Mouse (Mus musculus): Measurements from ENCODE around the gene Tekt3. TPM values are rescaled to one million over a fixed set of nuclear protein-coding genes. Genes with fewer than 3 reads are reported as not detected.

The Tekt3 gene
- polyA plus RNA-seq, 1 experiment = not detected

DNA sequence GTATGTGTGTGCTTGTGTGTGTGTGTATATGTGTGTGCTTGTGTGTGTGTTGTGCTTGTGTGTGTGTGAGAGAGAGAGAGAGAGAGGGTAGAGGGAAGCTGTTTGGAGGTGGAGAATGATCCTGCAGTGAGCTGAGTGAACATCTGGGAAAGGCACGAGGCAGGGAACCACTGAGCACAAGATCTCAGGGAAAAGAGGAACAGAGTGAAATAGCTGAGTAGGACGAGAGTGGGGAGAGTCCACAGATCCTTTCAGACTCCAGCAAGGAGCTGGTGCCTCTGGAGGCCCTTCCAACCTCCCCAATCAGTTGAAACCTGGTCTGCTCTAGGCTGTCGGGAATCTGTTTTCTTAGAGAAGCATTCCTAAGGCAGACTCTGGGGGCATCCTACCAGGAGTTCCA lies 77.3 kb downstream of the Tekt3 start:
- Histone ChIP-seq H3K36me3 (ENCODE audit: control insufficient read depth, insufficient read depth, low read length) (no peaks in the 10 kb centered on the region), H3K27ac (ENCODE audit: insufficient read depth, low read length) (no peak overlapping the region)
- no peak for TF ChIP-seq POLR2A (IDR thresholded peaks at IDR 0.05; ENCODE audit: low read depth, low read length)
- TF ChIP-seq CTCF (IDR thresholded peaks at IDR 0.05; ENCODE audit: extremely low read depth, insufficient read depth, insufficient read length, insufficient replicate concordance) = no peak

DNA sequence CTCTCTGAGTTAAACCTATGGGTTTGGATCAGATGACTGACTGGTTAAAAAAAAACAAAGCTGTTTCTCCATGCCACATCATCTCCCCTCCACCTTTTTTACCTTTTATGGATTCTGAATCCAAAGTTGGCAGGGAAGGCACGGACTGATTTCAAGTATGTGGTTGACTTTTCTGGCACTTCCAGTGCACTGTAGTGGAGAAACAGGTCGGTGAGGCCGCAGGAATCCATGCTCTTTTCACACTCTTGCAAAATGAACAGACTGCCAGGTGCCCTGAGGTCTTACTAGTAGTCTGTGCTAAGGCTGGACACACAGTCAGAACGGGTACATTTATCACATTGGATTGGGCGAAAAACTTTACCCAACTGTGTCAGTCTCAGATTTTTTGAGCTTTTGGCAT lies 80.9 kb downstream of the Tekt3 start:
- Histone ChIP-seq H3K4me3 (ENCODE audit: extremely low read depth, insufficient read depth, insufficient read length) (no peak overlapping the region), H3K36me3 (ENCODE audit: control insufficient read depth, insufficient read depth, low read length) (no peaks in the 10 kb centered on the region), H3K27ac (ENCODE audit: insufficient read depth, low read length) (no peak overlapping the region), H3K4me1 (ENCODE audit: control insufficient read depth, insufficient read depth, insufficient read length) (no peaks in the 10 kb centered on the region; the same call in 1 of the 2 replicates), H3K27me3 (ENCODE audit: control insufficient read depth, insufficient read depth, low read length) (no peaks in the 10 kb centered on the region)
- TF ChIP-seq CTCF (IDR thresholded peaks at IDR 0.05; ENCODE audit: extremely low read depth, insufficient read depth, insufficient read length, insufficient replicate concordance) (no peak), POLR2A (IDR thresholded peaks at IDR 0.05; ENCODE audit: low read depth, low read length) (no peak)
- WGBS = 87% methylated on average over 5 of the region's 5 CpGs
- no peak for DNase-seq (ENCODE audit: low read depth in 1 of 2, low spot score in 2 of 2)

More for the DNA sequence above, 77.3 kb downstream of the Tekt3 start:
- Histone ChIP-seq H3K4me3 (ENCODE audit: extremely low read depth, insufficient read depth, insufficient read length) (no peak overlapping the region), H3K27me3 (ENCODE audit: control insufficient read depth, insufficient read depth, low read length) (no peaks in the 10 kb centered on the region), H3K4me1 (ENCODE audit: control insufficient read depth, insufficient read depth, insufficient read length) (no peaks in the 10 kb centered on the region)
- 40% methylated on average over 3 of the region's 3 CpGs for WGBS
- no peak for DNase-seq (ENCODE audit: low read depth in 1 of 2, low spot score in 2 of 2)

DNA sequence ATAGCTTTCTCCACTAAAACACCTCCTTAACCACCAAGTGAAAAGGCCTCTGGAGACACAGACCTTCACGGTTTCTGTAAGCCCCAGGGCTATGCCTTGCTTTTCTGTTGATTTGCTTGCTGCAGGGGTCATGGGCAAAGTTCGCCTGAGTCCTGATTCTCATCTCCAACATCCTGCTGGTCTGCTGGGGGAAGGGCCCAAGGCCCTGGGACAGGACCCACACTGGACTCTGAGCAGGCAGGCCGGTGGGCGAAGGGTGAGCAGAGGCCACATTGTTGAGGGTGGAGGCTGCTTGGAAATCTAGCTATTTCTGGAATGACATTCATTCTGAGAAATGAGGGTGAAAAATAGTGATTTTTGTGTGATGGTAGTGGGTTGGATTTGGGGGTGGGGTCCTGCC lies 81.4 kb downstream of the Tekt3 start:
- TF ChIP-seq CTCF (IDR thresholded peaks at IDR 0.05; ENCODE audit: extremely low read depth, insufficient read depth, insufficient read length, insufficient replicate concordance) (no peak), POLR2A (IDR thresholded peaks at IDR 0.05; ENCODE audit: low read depth, low read length) (no peak)
- H3K4me1 ChIP-seq (ENCODE audit: control insufficient read depth, insufficient read depth, insufficient read length) = no peaks in the 10 kb centered on the region; the same call in 1 of the 2 replicates
- H3K27ac ChIP-seq (ENCODE audit: insufficient read depth, low read length) = no peak overlapping the region; the same call in 1 of the 2 replicates
- no peaks in the 10 kb centered on the region for H3K36me3 ChIP-seq (ENCODE audit: control insufficient read depth, insufficient read depth, low read length)
- no peak for DNase-seq (ENCODE audit: low read depth in 1 of 2, low spot score in 2 of 2)
- H3K27me3 ChIP-seq (ENCODE audit: control insufficient read depth, insufficient read depth, low read length) = no peaks in the 10 kb centered on the region
- 87% methylated on average over 4 of the region's 4 CpGs for WGBS
- no peak overlapping the region for H3K4me3 ChIP-seq (ENCODE audit: extremely low read depth, insufficient read depth, insufficient read length)

DNA sequence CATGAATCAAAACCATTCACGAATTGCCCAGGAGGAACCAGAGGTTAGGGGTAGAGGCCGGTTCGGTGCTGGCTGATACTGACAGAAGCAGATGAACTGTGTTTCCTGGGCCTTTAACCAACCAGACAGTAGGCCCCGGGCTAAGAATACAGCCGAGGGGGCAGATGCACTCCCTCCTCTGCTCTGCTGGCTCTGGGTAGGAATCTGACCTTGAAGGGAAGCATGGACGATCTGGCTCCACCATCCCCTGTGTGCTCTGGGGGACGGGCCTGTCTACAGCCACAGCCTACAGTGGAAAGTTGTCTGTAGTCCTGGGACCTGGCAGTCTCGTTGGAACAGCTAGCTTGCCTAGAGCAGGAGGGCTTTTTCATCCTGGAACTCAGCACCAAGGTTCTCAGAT lies 82.0 kb downstream of the Tekt3 start:
- Histone ChIP-seq H3K27me3 (ENCODE audit: control insufficient read depth, insufficient read depth, low read length) (no peaks in the 10 kb centered on the region), H3K4me3 (ENCODE audit: extremely low read depth, insufficient read depth, insufficient read length) (no peak overlapping the region), H3K4me1 (ENCODE audit: control insufficient read depth, insufficient read depth, insufficient read length) (no peaks in the 10 kb centered on the region; the same call in 1 of the 2 replicates), H3K36me3 (ENCODE audit: control insufficient read depth, insufficient read depth, low read length) (no peaks in the 10 kb centered on the region), H3K27ac (ENCODE audit: insufficient read depth, low read length) (no peak overlapping the region)
- TF ChIP-seq CTCF (IDR thresholded peaks at IDR 0.05; ENCODE audit: extremely low read depth, insufficient read depth, insufficient read length, insufficient replicate concordance) (no peak), POLR2A (IDR thresholded peaks at IDR 0.05; ENCODE audit: low read depth, low read length) (no peak)
- WGBS = 81% methylated on average over 8 of the region's 8 CpGs
- no peak for DNase-seq (ENCODE audit: low read depth in 1 of 2, low spot score in 2 of 2)

Other genes starting within 250 kb of the Tekt3 start
- gene Trim16, start 241.4 kb upstream of the Tekt3 start, polyA plus RNA-seq (2012; rRNA removed) = 0.74 TPM in 2 replicates
- 0.69 and 1.1 TPM in 2 replicates for gene Fbxw10, start 214.6 kb upstream of the Tekt3 start, polyA plus RNA-seq (2012; rRNA removed)
- 5.1 and 6.2 TPM in 2 replicates for gene Tvp23b, start 182.2 kb upstream of the Tekt3 start, polyA plus RNA-seq (2012; rRNA removed)
- not detected in 2 replicates for gene Cdrt4, start 110.5 kb upstream of the Tekt3 start, polyA plus RNA-seq (2012; rRNA removed)
- 23.5 and 24.6 TPM in 2 replicates for gene Pmp22, start 67.3 kb downstream of the Tekt3 start, polyA plus RNA-seq (2012; rRNA removed)